Mouse (Mus musculus) lung, postnatal 4 days (tissue): ENCODE data around the gene Col5a1.

Experiments
- DNase-seq, 2 experiments: peaks; one replicate each; pipeline ENCODE4 v3.0.0; 2021

The Col5a1 gene

GRCm38 (mm10) chr2:27976512-27976911 is 90.3 kb downstream of the Col5a1 start:
- no peak for DNase-seq

DNA sequence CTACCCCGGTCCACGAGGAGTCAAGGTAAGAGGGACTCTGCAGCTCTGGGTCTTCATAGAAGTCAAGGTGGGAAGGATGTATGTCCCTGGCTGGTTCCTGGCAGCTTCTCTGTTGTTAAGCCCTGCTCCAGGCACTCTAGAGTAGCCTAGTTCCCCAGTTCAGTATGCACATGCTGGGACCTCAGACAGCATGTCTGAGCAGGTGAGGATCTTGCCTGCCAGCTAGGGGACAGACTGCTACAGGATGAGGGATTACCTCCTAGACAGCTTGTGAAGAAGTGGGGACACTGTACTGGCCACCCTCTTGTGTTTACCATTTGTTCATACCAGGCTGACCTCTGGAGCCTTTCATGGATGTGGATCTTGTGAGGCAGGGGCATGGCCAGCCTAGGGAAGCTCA is 94.8 kb downstream of the Col5a1 start:
- no peak for DNase-seq

DNA sequence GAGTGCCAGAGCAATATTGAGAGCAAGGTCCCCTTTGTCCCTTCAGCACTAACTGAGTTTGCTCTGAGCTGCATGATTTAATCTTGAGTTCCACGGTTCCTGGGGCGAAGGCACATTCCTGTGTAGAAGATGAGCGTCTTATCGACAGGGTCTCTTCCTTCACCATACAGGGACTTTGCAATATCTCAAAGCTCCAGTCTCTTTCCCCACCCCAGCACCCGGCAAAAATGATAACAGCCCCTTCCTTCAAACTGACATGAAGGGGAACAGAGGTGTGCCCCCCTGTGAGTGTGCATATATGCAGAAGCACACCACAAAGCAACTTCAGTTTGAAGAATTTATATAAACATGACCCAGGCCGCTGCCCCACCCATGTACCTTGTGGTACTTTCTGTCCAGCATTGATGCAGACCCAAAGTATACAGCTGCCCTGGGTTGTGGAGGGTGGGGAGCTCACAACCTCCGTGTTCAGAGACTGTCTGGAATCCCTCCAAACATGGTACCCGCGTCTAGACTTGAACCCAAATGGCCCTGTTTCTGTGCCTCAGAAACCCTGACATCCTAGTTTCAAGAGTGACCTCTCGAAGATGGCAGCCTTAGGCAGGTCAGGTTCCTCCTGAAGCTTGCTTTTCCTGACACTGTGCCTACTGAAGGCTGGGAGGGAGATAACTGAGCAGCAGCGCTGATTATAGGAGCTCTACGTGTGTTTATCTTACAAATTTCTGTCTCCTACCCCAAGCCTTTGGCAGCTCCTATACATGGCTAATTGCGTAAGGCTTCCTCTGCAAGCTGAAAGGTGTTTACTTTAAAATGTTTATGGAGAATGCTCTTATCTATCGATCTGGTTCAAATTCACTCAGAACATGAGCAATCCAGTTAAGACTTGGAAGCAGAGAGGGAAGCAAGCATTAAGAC is 95.7 kb downstream of the Col5a1 start:
- no peak for DNase-seq

DNA sequence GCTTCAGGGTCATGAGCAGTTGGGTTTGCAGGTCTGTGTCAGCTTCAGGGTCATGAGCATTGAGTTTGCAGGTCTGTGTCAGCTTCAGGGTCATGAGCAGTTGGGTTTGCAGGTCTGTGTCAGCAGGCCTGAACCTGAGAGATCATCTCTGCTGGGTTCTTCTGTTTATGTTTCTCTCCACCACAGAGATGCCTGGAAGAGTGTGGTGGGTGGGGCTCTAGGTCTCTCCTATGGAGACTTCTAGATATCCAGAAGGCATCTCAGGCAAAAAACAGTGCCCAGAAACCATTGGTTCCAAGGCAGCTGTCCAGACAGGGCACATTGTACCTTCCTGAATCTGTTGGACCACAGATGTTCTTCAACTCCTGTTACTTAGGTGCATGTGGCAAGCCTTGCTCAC is 96.9 kb downstream of the Col5a1 start:
- no peak for DNase-seq

DNA sequence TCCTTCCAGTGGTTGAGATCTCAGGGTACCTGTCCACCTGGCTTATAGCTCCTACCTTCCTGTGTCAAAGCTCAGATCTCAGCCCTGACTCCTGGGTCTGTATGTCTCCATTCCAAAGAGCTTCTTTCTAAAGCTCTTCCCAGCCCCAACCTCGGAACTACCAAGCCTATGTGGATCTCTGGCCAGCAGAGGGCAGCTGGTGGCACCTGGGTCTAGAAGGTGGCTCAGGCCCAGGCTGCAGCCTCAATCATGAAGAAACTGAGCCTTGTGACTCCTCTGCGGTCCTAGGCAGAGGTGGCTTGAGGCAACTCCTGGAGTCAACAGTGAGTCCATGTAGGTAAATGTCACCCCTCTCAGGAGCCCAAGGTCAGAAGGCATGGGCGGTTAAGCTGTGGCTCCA is 97.7 kb downstream of the Col5a1 start:
- peak; percentile 34 to 38 for DNase-seq

GRCm38 (mm10) chr2:27986751-27987150 is 100.5 kb downstream of the Col5a1 start:
- no peak for DNase-seq

DNA sequence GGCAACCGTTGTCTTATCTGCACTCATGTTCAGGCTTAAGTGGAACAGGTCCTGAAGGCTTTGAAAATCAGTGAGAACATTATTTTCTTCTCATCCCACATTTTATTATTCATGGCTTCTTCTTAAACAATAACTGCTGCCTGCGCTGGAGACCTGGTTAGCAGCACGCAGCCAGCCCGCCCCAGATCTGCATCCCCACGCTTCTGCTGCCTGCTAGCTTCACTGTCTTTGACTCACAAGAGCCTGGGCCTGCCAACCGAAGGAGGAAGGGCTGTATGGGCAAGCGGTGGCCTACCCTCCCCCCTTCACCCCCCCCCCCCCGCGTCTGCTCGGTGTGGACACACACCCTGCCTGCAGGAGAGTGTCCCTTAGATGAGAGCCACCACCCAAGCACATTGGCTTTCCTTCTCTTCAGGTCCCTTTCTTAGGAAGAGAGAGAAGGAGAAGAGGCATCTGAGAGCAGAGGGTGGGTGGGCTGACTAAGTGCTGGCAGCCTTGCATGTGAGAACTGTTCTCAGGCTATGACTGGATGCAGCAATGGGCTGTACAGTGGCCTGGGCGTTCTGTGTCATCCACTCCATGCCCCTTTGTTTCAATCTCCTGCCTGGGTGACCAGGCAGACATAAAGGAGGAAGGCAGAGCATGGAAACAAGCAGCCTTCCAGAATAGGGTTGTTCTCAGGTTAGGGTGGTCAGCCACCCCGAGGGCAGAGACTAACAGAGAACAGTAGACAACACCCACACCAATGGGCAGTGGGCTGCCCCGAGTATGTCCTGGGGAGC is 104.4 kb downstream of the Col5a1 start:
- no peak for DNase-seq

DNA sequence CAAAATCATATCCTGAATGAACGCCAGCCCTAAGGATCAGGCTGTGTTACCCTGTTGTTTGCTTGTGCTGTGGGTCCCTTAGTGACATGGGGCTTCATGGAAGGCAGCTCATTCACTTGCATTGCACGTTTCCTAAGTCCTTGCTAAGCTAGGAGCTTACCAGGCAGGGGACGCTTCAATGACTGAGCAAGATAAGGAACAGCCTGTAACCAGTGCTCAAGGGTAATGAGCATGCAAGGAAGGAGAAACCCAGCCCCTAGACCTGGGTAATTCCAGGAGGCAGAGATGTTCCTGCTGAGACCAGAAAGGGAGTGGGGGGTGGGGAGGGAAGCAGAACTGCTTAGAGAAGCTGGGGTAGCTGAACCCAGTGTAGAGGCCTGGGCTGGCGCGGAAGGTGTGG is 107.2 kb downstream of the Col5a1 start:
- no peak for DNase-seq

DNA sequence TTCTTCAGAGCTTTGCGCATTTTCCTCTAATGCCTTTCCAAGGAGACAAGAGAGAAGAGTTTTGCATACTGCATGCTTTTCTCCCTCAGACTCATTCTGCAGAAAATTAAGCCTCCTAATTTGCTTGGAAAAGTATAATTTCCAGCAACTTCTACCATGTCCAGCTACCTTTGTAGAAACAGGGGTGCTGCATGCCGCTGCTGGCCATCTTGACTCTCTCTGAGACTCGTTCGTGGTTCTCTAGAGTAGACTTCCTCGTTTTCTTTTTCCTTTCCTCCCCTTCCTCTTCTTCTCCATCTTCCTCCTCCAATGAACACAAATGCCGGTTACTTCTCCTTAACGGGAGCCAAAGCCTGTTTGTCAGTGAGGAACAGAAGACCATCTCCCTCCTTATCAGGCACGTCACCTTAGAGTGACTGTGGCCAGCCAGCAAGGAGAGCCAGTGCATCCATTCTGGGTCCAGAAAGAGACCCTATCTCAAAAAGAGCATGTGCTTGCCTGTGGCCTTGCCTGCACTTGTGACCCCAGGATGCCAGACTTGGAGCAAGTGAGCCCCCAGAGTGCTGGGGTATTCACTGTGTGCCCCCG is 113.9 kb downstream of the Col5a1 start:
- no peak for DNase-seq

- DNase-seq = no peak
Measured at GRCm38 (mm10) chr2:28000660-28001059, 114.4 kb downstream of the Col5a1 start.

- DNase-seq = no peak
Measured at GRCm38 (mm10) chr2:28001206-28001605, 115.0 kb downstream of the Col5a1 start.

DNA sequence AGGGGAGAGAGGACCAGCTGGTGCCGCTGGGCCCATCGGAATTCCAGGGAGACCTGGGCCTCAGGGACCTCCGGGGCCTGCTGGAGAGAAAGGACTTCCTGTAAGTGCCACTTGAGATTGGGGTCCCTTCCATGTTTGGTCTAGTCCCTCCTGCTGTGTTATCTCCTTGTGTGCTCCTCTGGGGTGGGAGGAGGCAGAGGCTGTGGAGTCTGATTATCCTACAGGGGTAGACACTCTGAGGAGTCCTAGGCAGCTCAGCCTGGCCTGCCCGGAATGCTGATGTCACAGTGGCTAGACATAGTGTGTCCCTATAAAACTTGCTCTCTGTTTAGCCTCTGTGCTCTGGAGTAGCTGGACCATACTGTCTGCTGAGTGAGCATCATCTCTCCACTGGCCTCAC is 119.0 kb downstream of the Col5a1 start:
- DNase-seq = no peak

- DNase-seq = no peak
Measured at GRCm38 (mm10) chr2:28008261-28008660, 122.0 kb downstream of the Col5a1 start.

GRCm38 (mm10) chr2:28012367-28012766 is 126.1 kb downstream of the Col5a1 start:
- no peak for DNase-seq

DNA sequence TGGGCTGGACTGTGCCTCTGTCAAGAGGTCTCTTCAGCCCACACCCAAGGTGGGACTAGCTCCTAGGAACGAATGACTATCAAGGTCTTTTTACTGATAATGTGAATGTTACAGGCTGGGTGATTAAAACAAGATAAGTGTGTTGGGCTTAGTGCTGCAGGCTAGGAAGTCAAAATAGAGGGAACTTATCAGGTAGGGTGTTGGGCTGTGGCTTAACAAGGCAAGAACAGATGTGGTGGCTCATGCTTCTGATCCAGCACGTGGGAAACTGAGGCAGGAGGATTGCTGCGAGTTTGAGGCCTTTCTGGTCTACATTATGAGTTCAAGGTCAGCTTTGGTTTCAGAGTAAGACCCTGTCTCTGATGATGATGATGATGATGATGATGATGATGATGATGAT is 128.6 kb downstream of the Col5a1 start:
- DNase-seq = no peak

DNA sequence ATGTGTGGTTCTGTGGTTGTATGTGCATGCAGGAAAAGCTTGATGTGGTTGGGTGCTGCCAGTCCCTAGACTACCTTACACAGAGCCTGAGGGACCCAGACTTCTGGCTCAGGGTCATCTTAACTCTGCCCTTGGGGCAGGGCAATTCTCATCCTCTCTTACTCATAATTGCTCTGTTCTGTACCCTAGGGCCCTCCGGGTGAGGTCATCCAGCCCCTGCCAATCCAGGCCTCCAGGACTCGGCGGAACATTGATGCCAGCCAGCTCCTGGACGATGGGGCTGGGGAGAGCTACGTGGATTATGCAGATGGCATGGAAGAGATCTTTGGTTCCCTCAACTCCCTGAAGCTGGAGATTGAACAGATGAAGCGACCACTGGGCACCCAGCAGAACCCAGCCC is 138.2 kb downstream of the Col5a1 start:
- DNase-seq = no peak

GRCm38 (mm10) chr2:28025776-28026175 is 139.6 kb downstream of the Col5a1 start:
- no peak for DNase-seq

GRCm38 (mm10) chr2:28031860-28032259 is 145.6 kb downstream of the Col5a1 start:
- peak in 1 of 2 experiments; percentile 27 for DNase-seq

DNA sequence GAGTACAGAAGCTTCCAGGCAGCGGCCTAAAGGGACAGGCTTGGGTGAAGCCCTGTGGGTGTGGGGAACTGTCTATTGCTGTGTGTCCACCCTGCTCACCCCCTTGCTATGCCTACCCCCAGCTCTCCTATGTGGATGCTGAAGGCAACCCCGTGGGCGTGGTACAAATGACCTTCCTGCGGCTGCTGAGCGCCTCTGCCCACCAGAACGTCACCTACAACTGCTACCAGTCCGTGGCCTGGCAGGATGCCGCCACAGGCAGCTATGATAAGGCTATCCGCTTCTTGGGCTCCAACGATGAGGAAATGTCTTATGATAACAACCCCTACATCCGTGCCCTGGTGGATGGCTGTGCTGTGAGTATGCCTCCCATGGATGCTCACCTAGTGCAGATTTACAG is 146.2 kb downstream of the Col5a1 start:
- peak in 1 of 2 experiments; percentile 19 for DNase-seq

- DNase-seq = peak in 1 of 2 experiments; percentile 19
Measured at GRCm38 (mm10) chr2:28034011-28034710, 147.9 kb downstream of the Col5a1 start.

GRCm38 (mm10) chr2:28036788-28037187 is 150.6 kb downstream of the Col5a1 start:
- DNase-seq = no peak

DNA sequence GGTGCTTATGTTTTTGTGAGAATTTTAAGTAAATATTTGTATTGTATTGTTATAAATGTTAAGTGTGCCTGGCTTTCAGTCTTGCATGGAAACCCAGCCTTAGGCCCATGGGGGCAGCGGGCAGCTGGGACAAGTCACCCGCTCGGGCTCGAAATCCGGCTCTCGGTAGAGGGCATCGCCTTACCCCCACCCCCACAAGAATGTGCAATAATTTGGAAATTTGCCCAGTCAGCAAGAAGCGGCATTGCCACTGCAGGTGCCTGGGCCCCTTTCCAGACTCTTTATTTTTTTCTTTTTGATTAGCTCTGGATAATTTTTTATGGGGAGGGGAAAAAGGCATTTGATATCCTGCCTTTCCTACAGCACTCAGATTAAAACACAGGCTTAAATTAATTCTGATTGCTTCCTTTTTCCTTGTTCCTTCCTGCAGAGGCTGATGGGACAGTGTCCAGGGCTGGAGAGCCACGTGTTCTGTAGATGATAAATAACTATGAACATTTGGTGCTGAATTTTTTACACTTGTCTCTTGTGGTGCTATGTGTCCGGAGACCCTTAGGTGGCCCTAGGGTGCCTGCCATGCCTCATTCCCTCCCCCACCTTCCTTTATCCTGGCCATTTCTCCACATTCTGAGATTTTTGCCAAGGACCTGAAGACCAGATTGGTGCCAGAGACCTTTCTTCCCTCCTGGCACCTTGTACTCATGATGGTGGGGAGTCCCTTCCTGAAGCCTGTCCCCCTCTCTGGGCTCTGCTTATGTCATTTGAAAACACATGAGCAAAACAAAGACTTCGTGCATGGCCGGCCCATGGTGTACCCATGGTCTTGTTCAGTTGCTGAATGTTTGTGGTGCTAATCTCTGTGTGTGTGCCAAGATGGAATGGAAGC is 151.5 kb downstream of the Col5a1 start:
- DNase-seq = peak; percentile 22 to 50
